Mouse (Mus musculus) neutrophil, adult 59 days (primary cell): ENCODE measurements around the gene Gfi1b. TPM values are rescaled to one million over a fixed set of nuclear protein-coding genes. Genes with fewer than 3 reads are reported as not detected.

ENCODE experiments used
- total RNA-seq, 2 experiments: library from RNA; stranded (reverse); gene quantifications; 1 replicate in 1 of 2; 2 replicates in 1 of 2; pipeline ENCODE4 v1.2.4; 2023

Gfi1b gene
- total RNA-seq = 10 to 100 TPM in 1 of 2 experiments, 1 to 10 TPM in 1; 4.3 to 15.3 TPM

DNA sequence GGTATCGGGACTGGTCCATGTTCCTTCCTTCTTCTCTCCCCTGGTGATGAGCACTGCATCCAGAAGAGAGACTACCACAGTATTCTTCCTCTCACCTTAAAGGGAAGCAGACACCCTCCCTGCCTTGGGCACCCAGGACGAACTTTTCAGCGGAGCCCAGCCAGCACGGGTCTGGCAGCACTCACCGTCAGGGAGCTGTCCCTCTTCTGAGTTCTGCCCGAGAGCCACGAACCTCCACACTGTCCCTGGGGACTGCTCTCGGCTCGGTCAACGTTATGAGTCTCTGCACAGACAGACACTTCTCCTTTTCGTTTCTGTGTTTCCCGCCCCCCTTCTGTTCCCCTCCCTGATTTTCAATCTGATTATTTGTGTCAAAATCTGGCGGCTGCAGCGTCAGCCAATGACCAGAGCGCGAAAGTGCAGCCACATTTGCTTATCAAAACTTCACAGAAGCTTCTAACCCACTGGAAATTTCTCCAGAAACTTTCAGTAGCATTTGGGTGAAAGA, at the start of gene Gfi1b:
Gene Gfi1b (minus strand): TSS at position 319 of the 508 bp plus-strand sequence.

GRCm38 (mm10) chr2:28640461-28641424, 19.0 kb upstream of the Gfi1b start, which contains the start of gene Tsc1:
Tsc1 (plus strand) TSS chr2:28641228.

DNA sequence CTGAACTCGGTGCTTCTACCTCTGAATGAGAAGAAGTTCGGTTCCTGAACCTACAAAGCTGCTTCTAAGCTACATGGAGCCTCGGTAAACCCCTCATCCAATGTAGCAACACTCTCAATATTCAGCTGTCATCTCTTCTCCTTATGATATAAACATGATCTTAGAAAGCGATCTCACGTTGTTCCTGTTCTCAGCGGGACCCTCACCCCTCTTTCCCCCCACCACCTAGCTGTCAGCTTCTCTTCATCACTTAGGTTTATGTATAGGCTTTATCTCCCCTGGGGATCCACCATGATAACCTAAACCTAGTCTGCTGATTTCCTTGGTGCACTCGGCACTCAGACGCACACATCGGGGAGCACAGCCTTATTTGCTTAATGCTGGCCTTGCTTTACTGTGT, 38.1 kb downstream of the Gfi1b start, which contains the start of gene Gtf3c5:
Gene Gtf3c5 (minus strand): TSS at position 101 of the 400 bp plus-strand sequence.

DNA sequence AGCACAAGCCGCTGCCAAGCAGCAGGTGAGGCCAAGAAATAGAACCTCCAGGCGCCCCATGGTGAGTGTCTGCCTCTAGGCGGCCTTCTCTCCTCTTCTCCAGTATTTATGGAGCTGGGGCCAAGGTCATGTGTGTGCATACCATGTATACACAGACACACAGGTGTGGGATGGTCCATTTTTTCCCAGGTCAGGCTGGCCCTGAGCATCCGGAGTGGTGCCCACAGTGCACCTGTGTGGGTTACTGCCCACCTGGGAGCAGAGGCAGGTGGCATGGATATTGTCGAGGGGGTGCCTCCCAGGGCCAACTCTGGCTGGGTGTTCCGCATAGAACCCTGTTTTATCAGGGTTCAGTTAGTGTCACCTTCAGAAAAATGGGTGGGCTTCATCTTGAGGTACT, 58.5 kb downstream of the Gfi1b start, which contains the start of gene Cel:
Gene Cel (minus strand): TSS at position 101 of the 400 bp plus-strand sequence.

Other genes starting within 250 kb of the Gfi1b start
- gene Ppp1r26, start 175.2 kb downstream of the Gfi1b start, total RNA-seq = under 1 TPM; 0.26 to 0.40 TPM
- not detected for gene 1700007K13Rik, start 155.7 kb downstream of the Gfi1b start, total RNA-seq
- gene Mrps2, start 153.9 kb downstream of the Gfi1b start, total RNA-seq = 10 to 100 TPM; 13.7 to 16.0 TPM
- 10 to 100 TPM in 1 of 2 experiments, 1 to 10 TPM in 1; 7.7 to 11.8 TPM for gene Gbgt1, start 125.1 kb downstream of the Gfi1b start, total RNA-seq
- gene Gm10134, start 115.9 kb downstream of the Gfi1b start, total RNA-seq = 1 to 10 TPM; 1.9 to 4.1 TPM
- gene Ralgds, start 108.9 kb downstream of the Gfi1b start, total RNA-seq = 10 to 100 TPM; 19.7 to 27.9 TPM
- not detected for gene Cel, start 58.6 kb downstream of the Gfi1b start, total RNA-seq
- 10 to 100 TPM; 14.7 to 15.2 TPM for gene Gtf3c5, start 38.2 kb downstream of the Gfi1b start, total RNA-seq
- 10 to 100 TPM; 13.3 to 18.2 TPM for gene Tsc1, start 19.2 kb upstream of the Gfi1b start, total RNA-seq
- gene Spaca9, start 77.7 kb upstream of the Gfi1b start, total RNA-seq = 10 to 100 TPM; 20.1 to 23.1 TPM
- gene Ak8, start 78.2 kb upstream of the Gfi1b start, total RNA-seq = 1 to 10 TPM; 4.6 to 5.4 TPM
- 1 to 10 TPM; 8.6 to 9.9 TPM for gene Gtf3c4, start 218.4 kb upstream of the Gfi1b start, total RNA-seq
- gene Ddx31, start 218.4 kb upstream of the Gfi1b start, total RNA-seq = 1 to 10 TPM; 7.4 to 8.2 TPM